Mouse (Mus musculus) neural tube, embryonic 11.5 days (tissue): ENCODE measurements at regions not wholly inside any gene's neighbourhood (a gene's known extent, or its start where the extent isn't known, plus 50 kb on each side); places are given as distances from the start of the nearest gene placed in this dataset.

Experiments
- ATAC-seq: fragments of 200-750 bp; cut with Nextera tagmentation; 2 replicates; pipeline ENCODE4 v1.8.0; 2017; ENCODE audit warnings: moderate number of reproducible peaks, mild to moderate bottlenecking, moderate TSS enrichment, moderate library complexity; ENCODE audit not compliant: insufficient read depth, low FRiP score, low TSS enrichment
- DNase-seq: peaks from one replicate; pipeline ENCODE4 v3.0.0-alpha.2; 2015; ENCODE audit warnings: low spot score
- H3K27ac ChIP-seq: fragments of 300-500 bp; sonication (generic); 2 replicates; pipeline ENCODE4 v1.5.1; 2014; ENCODE audit warnings: low read depth, mild to moderate bottlenecking, low read length
- H3K27me3 ChIP-seq: fragments of 300-500 bp; sonication (generic); 2 replicates; pipeline ENCODE4 v1.6.1; 2014; ENCODE audit warnings: mild to moderate bottlenecking, low read length, mixed read lengths; ENCODE audit not compliant: control insufficient read depth, insufficient read depth
- H3K36me3 ChIP-seq: fragments of 300-500 bp; sonication (generic); 2 replicates; pipeline ENCODE4 v1.6.1; 2014; ENCODE audit warnings: mild to moderate bottlenecking, low read length, moderate library complexity, mixed read lengths; ENCODE audit not compliant: control insufficient read depth, insufficient read depth
- H3K4me1 ChIP-seq: fragments of 300-500 bp; sonication (generic); 2 replicates; pipeline ENCODE4 v1.6.1; 2014; ENCODE audit warnings: low read length, mixed read lengths; ENCODE audit not compliant: control insufficient read depth, insufficient read depth
- H3K4me2 ChIP-seq: fragments of 300-500 bp; sonication (generic); 2 replicates; pipeline ENCODE4 v1.6.1; 2014; ENCODE audit warnings: low read depth, mild to moderate bottlenecking, moderate library complexity
- H3K4me3 ChIP-seq: fragments of 300-500 bp; sonication (generic); 2 replicates; pipeline ENCODE4 v1.5.1; 2014; ENCODE audit warnings: low read depth, low read length
- H3K9ac ChIP-seq: fragments of 300-500 bp; sonication (generic); 2 replicates; pipeline ENCODE4 v1.6.1; 2014; ENCODE audit warnings: mild to moderate bottlenecking, low read length
- H3K9me3 ChIP-seq: fragments of 300-500 bp; sonication (generic); 2 replicates; pipeline ENCODE4 v1.6.1; 2016; ENCODE audit warnings: low read length; ENCODE audit not compliant: control insufficient read depth
- WGBS: fragments of 180-500 bp; shearing (Covaris S2); extraction: QIAGEN DNeasy Blood & Tissue Kit; methylation state at CpG from one replicate; pipeline ENCODE4 v1.1.7; 2014; 5-methylcytosine and 5-hydroxymethylcytosine counted together

DNA sequence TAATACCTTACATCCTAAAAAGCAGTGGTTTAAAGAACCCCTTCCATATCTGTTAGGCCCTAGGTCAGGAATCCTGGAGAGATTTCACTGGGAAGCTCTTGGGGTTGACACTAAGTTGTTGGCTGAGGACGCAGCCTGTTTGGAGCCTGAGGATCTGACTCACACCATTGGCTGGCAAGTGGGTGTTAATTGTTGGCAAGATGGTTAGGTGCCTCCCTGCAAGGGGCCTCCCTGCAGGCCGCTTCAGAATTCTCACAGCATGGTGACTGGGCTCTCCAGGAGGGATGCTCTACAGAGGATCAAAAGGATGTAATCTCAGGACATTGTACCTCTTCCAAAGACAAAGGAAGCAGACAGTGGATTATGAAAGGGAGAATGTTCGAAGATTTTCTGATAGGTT, 270.7 kb upstream of the Fn1 start:
- DNase-seq: no peak
- 38% methylated on average over 3 of the region's 3 CpGs for WGBS
- Histone ChIP-seq H3K27me3 (no peaks in the 10 kb centered on the region), H3K27ac (no peak overlapping the region), H3K36me3 (no peaks in the 10 kb centered on the region), H3K9me3 (no peaks in the 10 kb centered on the region), H3K4me1 (no peaks in the 10 kb centered on the region), H3K4me3 (no peak overlapping the region), H3K4me2 (no peak overlapping the region), H3K9ac (no peak overlapping the region)
- no peak for ATAC-seq

DNA sequence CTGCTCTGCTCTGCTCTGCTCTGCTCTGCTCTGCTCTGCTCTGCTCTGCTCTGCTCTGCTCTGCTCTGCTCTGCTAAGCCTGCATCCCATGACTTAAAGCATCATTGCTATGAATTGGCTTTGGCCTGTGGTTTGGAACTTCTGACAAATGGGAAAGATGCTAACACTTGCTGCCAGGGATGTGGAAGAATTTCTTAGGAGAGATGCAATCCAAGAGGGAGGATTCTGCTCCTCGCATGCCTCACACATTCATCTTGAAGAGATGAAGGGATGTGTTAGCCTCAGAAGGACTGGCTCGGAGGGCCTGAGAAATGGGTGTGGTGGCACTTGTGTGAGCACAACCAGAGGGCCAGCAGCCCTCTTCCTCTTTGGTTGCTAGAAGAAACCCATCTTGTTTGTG, 268.5 kb upstream of the Fn1 start:
- no peak overlapping the region for H3K4me3 ChIP-seq
- H3K9ac ChIP-seq: no peak overlapping the region
- DNase-seq (no peak), ATAC-seq (no peak)
- no peaks in the 10 kb centered on the region for H3K27me3 ChIP-seq
- no peak overlapping the region for H3K27ac ChIP-seq
- no peaks in the 10 kb centered on the region for H3K4me1 ChIP-seq
- WGBS: 85% methylated on average over 2 of the region's 2 CpGs
- no peak overlapping the region for H3K4me2 ChIP-seq
- no peaks in the 10 kb centered on the region for H3K36me3 ChIP-seq
- no peaks in the 10 kb centered on the region for H3K9me3 ChIP-seq

DNA sequence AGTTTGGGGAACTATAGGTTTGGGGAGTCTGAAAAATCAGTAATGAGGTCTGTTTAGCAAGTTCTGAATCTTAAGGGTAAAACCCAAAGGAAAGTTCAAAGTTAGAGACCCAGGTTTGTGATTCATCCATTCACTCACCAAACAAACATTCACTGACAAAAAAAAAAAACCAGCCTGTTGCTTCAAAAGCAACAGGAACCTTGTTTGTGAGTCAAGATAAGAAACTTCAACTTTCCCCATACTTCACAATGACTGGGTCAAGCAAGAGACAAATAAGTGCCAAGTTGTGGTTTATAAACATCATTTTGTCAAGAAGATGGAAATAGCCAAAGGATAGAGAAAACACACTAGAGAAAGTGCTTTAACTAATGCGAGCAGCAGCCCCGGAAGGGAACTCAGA, 266.9 kb upstream of the Fn1 start:
- Histone ChIP-seq H3K36me3 (no peaks in the 10 kb centered on the region), H3K4me2 (no peak overlapping the region), H3K9me3 (no peaks in the 10 kb centered on the region), H3K4me3 (no peak overlapping the region), H3K4me1 (no peaks in the 10 kb centered on the region), H3K27ac (no peak overlapping the region), H3K27me3 (no peaks in the 10 kb centered on the region), H3K9ac (no peak overlapping the region)
- no peak for ATAC-seq
- no peak for DNase-seq
- WGBS: 95% methylated on average over 2 of the region's 2 CpGs

DNA sequence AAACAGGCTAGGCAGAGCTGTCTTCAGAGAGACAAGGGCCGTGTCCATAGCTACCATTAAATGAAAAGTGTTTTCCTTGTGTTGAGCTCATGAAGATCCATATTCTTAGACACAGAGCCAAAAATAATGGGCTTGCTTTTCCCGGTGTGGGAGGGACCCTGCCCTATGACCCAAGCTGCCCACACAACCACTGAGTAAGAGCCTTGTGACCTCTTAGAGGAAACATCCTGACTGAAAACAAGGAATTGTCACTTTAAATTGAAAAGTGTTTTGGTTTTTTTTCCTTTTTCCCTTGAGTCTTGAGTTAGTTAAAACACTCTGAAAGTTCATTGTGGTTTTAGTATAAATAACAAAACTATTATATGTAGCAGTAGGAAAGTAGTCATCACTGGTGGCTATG, 264.0 kb upstream of the Fn1 start:
- Histone ChIP-seq H3K9ac (no peak overlapping the region), H3K27ac (no peak overlapping the region)

DNA sequence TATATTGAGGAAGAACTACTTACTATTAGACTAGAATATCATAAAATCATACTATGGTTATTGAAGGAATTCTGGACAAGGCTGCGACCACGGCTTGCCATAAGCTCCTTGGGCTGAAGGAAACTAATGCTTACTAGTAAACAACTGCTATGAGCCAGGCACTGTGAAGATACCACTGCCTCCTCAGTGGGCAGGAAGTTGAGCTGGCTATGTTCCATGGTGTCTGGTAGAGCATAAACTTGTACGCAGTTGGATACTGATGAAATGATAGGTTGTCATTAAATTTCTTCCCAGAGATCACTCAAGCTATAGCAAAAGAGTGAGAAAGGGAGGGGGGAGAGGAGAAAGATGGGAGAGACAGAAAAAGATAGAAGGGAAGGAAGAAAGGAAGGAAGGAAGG, 261.4 kb upstream of the Fn1 start:
- ATAC-seq: no peak
- H3K27me3 ChIP-seq: no peaks in the 10 kb centered on the region
- DNase-seq: no peak
- H3K4me3 ChIP-seq: no peak overlapping the region
- no peak overlapping the region for H3K4me2 ChIP-seq
- H3K9ac ChIP-seq: no peak overlapping the region
- H3K36me3 ChIP-seq: no peaks in the 10 kb centered on the region
- H3K4me1 ChIP-seq: no peaks in the 10 kb centered on the region
- H3K27ac ChIP-seq: no peak overlapping the region
- WGBS: 87% methylated on average over 3 of the region's 3 CpGs
- no peaks in the 10 kb centered on the region for H3K9me3 ChIP-seq

More for the DNA sequence above, 264.0 kb upstream of the Fn1 start:
- no peaks in the 10 kb centered on the region for H3K4me1 ChIP-seq
- DNase-seq: no peak
- H3K4me3 ChIP-seq: no peak overlapping the region
- WGBS: 81% methylated on average over 2 of the region's 2 CpGs
- H3K4me2 ChIP-seq: no peak overlapping the region
- H3K9me3 ChIP-seq: no peaks in the 10 kb centered on the region
- no peaks in the 10 kb centered on the region for H3K36me3 ChIP-seq
- ATAC-seq: no peak
- H3K27me3 ChIP-seq: no peaks in the 10 kb centered on the region

DNA sequence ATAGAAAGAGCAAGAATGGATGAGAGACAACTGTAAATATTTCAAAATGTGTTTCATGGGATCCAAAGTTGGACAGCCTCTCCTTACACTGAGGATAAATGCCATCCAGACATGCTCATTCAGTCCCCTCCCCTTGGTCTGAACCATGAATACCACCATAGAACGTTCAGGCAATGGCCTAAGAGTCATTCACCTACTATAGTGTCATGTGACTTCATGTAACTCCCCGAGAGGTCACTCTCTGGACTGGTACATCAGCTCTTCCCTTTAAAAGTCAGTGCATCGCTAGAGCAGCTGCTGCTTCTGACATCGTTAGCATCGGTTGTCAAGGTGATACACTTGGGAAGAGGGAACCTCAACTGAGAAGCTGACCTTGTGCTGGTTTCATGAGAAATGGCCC, 260.2 kb upstream of the Fn1 start:
- H3K9me3 ChIP-seq: no peaks in the 10 kb centered on the region
- H3K27ac ChIP-seq: no peak overlapping the region
- H3K9ac ChIP-seq: no peak overlapping the region
- ATAC-seq: no peak
- H3K4me2 ChIP-seq: no peak overlapping the region
- no peak for DNase-seq
- WGBS: 71% methylated on average over 5 of the region's 5 CpGs
- no peak overlapping the region for H3K4me3 ChIP-seq
- no peaks in the 10 kb centered on the region for H3K27me3 ChIP-seq
- no peaks in the 10 kb centered on the region for H3K36me3 ChIP-seq
- H3K4me1 ChIP-seq: no peaks in the 10 kb centered on the region

DNA sequence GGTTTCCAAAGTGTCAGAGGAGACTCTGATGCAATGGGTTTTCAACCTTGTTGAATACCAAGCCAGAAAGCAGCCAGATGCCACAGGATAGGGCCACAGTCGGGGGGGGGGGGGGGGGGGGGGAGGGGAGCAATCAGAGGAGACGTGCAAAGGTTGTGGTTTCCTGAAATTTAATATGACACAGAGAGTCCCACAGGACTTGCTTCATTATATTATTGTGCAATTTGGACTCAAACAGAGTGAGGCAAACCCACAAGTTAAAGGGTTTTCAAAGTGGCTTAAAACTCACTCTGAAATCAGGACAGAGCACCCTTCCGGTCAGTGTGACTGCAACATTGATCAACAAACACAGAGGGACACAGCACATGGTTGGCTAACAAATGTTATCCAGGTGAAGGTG, 259.4 kb upstream of the Fn1 start:
- H3K4me1 ChIP-seq: no peaks in the 10 kb centered on the region
- H3K27ac ChIP-seq: no peak overlapping the region
- WGBS: 28% methylated on average over 3 of the region's 3 CpGs
- ATAC-seq (no peak), DNase-seq (no peak)
- no peaks in the 10 kb centered on the region for H3K27me3 ChIP-seq
- H3K9me3 ChIP-seq: no peaks in the 10 kb centered on the region
- no peak overlapping the region for H3K4me2 ChIP-seq
- no peak overlapping the region for H3K4me3 ChIP-seq
- no peak overlapping the region for H3K9ac ChIP-seq
- no peaks in the 10 kb centered on the region for H3K36me3 ChIP-seq

DNA sequence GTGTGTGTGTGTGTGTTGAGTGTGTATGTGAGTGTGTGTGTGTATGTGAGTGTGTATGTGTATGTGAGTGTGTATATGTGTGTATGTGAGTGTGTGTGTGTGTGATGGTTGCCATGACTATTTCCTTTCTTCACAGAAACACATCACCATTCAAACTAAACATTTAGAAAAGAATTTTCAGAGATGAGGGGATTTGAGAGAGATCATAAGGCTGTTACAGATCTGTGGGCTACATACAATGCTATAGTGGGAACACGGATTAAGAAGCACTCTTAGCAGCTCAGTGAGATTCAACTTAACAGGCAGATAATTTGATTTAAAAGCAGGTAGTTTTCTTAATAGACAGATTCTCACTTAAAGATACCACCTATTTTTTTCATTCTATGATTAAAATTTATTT, 257.1 kb upstream of the Fn1 start:
- 72% methylated on average over 1 of the region's 1 CpGs for WGBS
- no peak overlapping the region for H3K4me2 ChIP-seq
- no peak overlapping the region for H3K9ac ChIP-seq
- no peaks in the 10 kb centered on the region for H3K27me3 ChIP-seq
- DNase-seq: no peak
- no peak for ATAC-seq
- no peak overlapping the region for H3K4me3 ChIP-seq
- H3K27ac ChIP-seq: no peak overlapping the region
- no peaks in the 10 kb centered on the region for H3K36me3 ChIP-seq
- no peaks in the 10 kb centered on the region for H3K9me3 ChIP-seq
- H3K4me1 ChIP-seq: no peaks in the 10 kb centered on the region

DNA sequence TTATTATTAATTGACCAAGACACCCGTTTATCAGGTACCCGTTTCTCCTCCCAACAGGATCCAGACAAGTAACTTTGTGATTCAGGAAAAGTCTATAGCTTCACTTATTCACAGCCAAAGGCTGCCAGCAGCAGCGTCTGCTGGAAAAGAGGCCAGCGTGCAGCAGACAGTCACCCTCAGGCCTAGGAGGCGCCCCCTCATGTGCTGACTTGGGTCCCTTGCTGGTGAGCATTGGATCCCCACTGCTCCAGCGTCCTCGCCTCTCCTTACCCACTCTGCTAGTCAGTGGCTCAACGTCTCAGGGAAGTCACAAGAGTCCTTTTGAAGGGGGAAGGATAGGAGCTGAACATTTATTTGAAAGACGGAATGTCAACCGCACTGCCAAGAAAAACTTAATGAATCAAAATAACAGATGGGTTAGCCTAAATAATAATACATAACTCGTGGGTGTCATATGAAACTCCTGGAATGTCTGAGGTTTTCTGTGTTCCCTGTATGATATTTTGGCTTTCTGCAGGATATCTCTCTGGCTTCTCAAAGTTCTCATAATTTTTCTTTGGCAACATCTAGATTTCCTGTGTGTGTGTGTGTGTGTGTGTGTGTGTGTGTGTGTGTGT, 256.6 kb upstream of the Fn1 start:
- no peak for DNase-seq
- Histone ChIP-seq H3K4me3 (no peak overlapping the region), H3K36me3 (no peaks in the 10 kb centered on the region), H3K9ac (no peak overlapping the region), H3K27me3 (no peaks in the 10 kb centered on the region), H3K27ac (no peak overlapping the region), H3K4me1 (no peaks in the 10 kb centered on the region), H3K4me2 (no peak overlapping the region), H3K9me3 (no peaks in the 10 kb centered on the region)
- no peak for ATAC-seq
- WGBS: 75% methylated on average over 11 of the region's 11 CpGs
